Mouse (Mus musculus): Measurements from ENCODE around the gene Ccnd3.
"Not testable (repeated sequence)": the region's sequence is repeated elsewhere in the genome, so short reads cannot be mapped to it uniquely, and the experiment has no call there.

Gene Ccnd3

DNA sequence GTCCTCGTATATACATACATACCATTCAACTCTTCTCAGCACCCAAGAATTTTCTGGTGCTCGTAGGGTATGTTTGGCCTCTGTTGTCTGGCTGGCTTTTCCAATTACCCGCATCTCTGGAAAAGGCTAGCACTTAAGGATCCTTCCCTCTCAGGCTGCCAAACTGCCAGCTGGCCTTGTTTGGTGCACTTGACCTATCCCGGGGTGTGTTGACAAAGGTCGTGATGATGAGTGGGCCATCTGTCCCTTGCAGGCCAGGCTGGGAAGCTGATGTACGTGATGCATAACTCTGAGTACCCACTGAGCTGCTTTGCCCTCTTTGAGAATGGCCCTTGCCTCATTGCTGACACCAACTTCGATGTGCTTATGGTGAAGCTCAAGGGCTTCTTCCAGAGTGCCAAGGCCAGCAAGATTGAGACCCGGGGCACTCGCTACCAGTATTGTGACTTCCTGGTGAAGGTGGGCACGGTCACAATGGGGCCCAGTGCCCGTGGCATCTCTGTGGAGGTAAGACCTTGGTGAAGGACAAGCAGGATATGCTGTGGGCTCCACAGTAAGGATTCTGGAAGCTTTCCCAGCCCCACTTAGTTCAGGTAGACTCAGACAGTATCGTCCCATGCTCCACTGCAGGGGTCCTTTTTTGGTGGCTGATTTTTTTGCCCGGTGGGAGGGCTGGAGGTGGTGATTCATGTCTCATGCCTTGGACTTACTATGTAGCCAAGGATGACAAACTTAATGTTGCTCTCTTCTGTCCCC, 113.9 kb downstream of the Ccnd3 start:
- DNase-seq (ENCODE audit: low spot score) = no peak

DNA sequence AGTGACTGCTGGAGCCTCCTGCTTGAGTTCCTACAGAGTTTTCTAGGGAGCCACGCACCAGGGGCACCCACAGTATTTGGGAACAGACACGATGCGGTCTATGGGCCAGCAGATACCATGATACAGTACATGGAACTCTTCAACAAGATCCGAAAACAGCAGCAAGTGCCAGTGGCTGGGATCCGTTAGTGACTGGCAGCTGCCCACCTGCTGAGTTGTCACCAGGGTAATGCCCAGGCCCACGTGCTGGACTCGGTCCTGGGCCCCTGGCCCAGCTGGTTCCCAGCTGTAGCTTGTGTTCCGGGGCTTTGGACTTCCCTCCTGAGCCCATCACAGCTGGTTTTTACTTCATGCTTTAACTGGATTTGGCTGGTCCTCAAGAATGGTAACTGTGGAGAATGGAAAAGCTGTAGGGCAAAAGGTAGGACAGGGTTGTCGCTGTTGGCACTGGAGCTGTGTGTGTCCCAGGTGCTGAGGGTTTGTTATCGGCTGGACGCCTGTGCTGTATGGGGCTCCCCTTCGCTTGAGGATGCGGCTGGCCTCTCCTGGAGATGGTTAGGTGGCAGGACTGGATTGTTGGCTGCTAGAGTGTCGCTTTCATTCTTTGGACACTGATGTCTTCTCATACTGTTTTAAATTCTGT, 118.2 kb downstream of the Ccnd3 start:
- no peak for DNase-seq (ENCODE audit: low spot score)

DNA sequence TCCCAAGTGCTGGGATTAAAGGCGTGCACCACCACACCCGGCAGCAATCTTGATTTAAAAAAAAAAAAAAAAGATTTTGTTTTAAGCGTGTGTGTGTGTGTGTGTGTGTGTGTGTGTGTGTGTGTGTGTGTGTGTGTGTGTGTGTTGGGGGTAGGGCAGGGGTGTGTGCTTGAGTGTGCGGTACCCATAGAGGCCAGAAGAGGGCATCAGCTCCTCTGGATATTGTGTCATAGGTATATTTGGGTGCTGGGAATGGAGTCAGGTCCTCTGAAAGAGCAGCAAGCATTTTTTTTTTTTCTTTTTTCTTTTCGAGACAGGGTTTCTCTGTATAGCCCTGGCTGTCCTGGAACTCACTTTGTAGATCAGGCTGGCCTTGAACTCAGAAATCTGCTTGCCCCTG, 119.7 kb downstream of the Ccnd3 start:
- DNase-seq (ENCODE audit: low spot score) = not testable (repeated sequence)

DNA sequence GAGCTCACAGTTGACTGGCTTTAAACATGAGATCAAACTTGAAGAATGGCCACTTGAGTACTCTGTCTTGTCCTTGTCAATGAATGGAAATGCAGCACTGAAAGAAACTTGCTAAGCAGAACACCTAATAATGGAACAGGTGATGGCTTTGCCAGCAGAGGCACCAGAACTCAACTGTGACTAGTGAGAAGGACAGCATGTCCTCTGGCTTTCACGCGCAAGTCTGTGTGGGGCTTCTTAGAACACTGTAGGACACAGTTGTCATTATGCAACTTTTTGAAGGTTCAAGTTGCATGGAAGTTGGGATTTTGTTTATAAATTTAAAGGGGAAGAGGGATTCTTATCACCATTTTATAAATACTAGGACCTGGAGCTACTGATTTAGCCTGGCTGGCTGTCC, 120.2 kb downstream of the Ccnd3 start:
- no peak for DNase-seq (ENCODE audit: low spot score)

DNA sequence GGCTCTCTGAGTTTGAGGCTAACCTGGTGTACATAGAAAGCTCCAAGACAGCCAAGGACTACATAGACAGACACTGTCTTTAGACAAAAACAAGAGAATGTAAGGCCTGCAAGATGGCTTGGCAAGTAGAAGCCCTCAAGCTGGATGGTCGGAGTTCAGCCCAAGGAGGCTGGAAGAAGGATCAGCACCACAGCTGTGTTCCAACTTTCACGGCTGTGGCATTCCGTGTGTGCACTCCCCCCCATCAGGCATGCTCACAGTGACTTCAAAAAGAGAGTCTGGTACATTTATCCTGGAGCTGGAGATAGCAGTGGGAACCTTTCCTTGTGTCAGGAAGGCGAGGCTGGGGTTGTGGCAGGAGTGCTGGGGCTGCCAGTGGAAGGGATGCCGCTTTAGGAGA, 121.2 kb downstream of the Ccnd3 start:
- no peak for DNase-seq (ENCODE audit: low spot score)

DNA sequence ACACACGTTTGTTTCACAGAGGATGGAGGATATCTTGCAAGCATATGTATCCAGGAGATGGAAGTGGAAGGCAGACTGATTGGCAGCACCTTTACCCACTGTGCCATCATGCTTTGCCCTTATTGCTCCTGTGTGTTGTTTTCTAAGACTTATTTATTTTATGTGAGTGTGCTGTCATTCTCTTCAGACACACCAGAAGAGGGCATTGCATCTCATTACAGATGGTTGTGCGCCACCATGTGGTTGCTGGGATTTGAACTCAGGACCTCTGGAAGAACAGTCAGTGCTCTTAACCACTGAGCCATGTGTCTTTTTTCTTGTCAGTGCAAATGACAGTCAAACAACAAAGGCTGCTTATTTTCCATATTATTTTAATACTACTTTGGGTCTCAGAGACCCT, 122.9 kb downstream of the Ccnd3 start:
- DNase-seq (ENCODE audit: low spot score) = no peak

DNA sequence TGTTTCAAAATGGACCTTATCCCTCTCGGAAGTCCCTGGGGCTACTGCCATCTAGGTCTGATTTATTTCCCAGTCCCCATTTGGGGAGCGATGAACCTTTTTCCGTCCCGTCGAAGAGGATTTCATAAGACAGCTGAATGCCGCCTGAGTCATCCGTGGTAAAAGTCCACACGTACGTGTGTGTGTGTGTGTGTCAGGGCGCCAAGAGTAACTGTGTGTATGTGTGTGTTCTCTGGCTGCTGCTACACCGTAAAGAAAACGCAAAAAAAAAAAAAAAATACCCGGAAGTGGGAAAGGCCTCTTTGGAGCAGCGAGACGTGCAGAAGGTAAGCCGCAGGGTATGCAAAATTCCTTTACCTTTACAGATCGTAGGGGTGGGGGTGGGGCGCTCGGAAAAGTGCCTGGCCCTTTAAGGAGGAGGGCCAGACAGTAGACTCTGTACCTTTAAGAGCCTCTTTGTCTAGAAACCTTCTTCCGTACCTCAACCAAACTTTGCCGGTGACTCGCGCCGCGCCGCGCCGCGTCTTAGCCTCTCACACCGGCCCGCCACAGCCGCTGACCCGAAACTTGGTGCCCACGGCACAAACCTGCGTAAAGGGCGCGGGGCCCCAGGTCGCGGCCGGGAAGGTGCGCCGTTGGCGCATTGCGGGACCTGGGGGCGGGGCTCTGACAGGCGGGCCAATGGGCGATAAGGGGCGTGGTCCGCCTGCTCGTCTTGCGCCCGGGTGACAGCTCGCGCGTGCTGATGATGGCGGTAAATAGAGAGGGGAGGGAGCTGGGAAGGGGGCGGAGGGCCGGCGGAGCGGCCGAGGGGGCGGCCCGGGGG, 124.2 kb downstream of the Ccnd3 start:
- DNase-seq (ENCODE audit: low spot score) = peak; percentile 91

DNA sequence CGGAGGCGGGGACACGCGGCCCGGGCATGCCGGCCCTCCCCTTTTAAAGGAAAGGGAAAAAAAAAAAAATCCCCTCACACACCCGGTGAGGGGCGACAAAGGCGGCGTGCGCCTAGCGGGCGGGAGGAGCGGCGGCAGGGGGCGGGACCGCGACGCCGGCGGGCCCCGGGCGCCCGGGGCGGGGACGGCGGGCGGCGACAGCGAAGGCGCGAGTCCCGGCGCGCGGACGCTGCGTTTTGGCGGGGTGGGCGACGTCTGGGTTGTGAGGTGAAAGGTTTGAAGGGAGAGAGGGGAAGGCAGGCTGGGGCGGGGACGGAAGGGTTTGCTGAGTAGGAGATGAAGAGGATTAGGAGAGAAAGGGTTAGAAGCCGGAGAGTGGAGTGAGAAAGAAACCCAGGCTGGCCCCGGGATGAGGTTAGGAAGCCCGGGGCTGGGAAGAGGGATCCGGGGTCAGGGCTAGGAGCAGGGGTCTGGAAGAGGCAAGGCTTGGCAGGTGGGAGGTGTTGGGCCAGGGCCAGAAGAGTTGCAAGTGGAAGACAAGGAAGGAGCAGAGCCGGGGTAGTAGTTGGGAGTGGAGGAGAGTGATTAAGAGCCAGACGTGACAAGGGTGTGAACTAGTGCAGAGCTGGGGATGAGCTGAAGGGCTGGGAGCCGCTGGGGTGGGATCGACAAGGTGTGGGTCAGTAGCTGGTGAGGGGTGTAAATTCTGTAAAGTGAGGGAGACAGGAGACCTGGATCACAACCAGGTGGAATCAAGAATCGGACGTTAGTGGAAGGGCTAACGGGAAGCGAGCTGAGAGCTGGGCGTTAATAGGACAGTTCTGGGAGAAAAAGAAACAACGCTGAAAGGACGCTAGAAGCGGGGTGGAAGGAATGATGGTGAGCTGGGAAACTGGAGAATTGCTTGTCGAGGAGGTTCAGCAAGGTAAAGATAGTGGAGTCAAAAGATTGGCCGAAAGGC, 125.1 kb downstream of the Ccnd3 start:
- peak; percentile 26 for DNase-seq (ENCODE audit: low spot score)

DNA sequence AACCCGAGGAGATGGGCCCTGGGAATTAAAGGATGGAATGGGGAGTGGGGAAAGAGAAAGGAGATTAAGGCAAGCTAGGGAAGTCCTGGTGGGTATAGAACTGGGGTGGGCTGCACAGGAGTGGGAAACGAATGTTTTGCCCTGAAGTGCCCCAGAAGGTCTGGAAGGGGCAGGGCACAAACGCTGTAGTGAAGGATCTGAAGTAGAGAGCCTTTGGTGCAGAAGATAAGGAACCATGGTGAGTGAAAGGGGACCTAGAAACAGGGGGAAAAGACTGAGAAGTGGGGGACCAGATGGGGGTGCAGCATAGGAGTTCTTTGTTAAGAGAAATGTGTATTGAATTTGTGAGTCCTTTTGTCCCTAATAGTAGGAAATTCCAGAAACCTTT, 125.8 kb downstream of the Ccnd3 start, which contains the start of gene Usp49:
TSS of gene Usp49 (plus strand) at position 13 of the 388 bp plus-strand sequence.
- no peak for DNase-seq (ENCODE audit: low spot score)

DNA sequence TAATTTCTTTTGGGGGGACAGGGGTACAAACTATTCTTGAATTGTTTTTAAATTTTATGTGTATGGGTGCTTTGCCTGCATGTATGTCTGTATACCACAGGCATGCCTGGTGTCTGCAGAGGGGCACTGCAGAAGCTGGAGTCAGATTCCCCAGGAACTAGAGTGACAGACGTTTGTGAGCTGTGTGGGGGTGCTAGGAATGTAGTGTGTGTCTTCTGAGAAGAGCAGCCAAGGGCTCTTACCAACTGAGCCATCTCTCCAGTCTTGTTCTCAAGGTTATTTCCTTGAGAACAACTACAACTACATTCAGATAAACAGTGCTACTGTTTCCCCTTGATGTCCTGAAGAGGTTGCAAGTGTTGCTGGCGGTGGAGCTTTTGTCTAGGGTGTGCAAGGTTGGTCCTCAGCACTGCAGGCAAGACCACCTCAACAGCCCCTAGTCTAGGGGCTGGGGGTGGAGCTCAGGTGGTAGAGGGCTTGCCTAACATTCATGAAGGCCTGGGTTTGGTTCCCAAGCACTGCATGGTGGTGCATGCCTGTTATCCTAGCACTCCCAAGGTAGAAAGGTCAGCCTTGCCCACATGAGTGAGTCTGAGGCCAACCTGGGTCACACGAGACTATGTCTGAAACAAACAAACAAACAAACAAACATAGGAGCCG, 127.5 kb downstream of the Ccnd3 start:
- DNase-seq (ENCODE audit: low spot score) = no peak

DNA sequence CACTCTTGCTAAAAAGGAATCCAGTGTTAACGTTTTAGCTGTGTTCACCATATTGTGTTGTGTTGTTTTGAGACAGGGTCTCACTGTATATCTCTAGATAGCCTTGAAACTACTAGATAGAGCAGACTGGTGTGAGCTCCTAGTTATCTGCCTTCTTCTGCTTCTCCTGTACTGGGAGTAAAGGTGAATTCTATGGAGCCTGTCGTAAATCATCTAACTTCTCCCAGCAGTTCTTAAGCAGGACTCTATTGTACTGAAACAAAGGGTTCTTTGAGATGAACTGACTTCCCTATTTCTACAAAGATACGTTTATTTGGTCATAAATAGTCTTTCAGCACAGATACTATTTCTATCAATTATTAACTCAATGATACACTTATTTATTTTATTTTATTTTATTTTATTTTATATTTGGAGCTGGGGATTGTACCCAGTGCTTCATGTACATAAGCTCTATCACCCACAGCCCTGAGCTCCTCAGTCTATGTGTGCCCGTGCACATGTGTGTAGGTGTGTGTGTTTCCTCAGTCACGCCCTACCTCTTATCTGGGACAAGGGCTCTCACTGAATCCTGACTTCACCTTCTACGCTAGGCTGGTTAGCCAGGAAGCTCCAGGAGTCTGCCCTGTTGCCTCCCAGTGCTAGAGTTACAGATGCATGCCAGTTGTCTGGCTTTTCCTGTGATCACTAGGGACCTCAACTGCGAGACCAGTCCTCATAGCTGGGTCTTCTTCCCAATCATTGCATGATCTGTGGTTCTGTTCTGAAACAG, 129.3 kb downstream of the Ccnd3 start:
- DNase-seq (ENCODE audit: low spot score) = no peak

DNA sequence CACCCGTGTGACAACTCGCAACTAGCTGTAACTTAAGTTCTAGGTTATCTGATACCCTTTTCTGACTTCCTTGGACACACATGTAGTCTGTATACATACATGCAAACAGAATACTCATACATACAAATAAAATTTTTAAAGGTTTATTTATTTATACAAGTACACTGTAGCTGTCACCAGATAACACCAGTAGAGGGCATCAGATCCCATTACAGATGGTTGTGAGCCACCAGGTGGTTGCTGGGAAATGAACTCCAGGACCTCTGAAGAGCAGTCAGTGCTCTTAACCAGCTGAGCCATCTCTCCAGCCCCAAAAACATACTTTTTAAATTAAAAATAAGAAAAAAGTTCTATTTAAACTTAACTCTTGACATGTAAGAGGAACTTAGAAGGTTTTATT, 138.1 kb downstream of the Ccnd3 start:
- no peak for DNase-seq (ENCODE audit: low spot score)

DNA sequence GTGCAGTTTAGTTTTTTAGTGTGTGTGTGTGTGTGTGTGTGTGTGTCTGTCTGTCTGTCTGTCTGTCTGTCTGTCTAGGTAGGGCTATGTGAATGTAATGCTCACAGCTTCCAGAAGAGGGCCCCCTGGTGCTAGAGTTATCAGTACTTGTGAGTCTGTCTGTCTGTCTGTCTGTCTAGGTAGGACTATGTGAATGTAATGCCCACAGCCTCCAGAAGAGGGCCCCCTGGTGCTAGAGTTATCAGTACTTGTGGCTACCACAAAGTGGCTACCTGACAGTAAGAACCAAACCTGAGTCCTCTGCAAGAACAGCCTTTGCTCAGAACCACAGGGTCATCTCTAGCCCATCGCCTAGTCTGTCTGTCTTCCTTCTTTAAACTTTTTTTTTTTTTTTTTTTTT, 141.8 kb downstream of the Ccnd3 start:
- DNase-seq (ENCODE audit: low spot score) = peak; percentile 48

DNA sequence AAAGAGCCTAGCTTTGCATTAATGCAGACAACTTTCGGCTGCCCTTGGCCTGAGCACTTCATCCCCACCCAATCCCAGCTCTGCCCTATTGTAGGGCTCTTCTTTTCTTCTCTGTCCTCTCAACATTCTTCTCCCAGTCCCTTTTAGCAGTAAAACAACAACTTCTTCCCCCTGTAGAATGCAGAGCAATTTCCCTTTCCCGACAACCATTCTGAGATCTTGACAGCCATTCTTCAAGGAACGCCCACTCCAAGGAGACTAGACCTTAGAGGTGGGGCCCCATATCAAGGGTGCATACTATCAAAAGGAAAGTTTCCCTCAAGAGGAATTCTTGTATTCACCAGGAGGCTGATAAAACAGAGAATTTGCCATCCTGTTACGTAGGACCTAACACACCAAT, 144.1 kb downstream of the Ccnd3 start:
- no peak for DNase-seq (ENCODE audit: low spot score)
